Mouse (Mus musculus) limb, embryonic 13.5 days (tissue): Measurements from ENCODE around the gene Gm6176. TPM values are rescaled to one million over a fixed set of nuclear protein-coding genes. Genes with fewer than 3 reads are reported as not detected.
"Not testable (repeated sequence)": the region's sequence is repeated elsewhere in the genome, so short reads cannot be mapped to it uniquely, and the experiment has no call there.

ENCODE experiments used
- ATAC-seq: fragments of 200-750 bp; cut with Nextera tagmentation; 2 replicates; pipeline ENCODE4 v1.8.0; 2017; ENCODE audit warnings: low read depth, moderate number of reproducible peaks, moderate TSS enrichment; ENCODE audit not compliant: low FRiP score
- H3K27ac ChIP-seq: fragments of 300-500 bp; sonication (generic); 2 replicates; pipeline ENCODE4 v1.5.1; 2015; ENCODE audit warnings: inconsistent platforms, mild to moderate bottlenecking, moderate library complexity
- H3K27me3 ChIP-seq: fragments of 300-500 bp; sonication (generic); 2 replicates; pipeline ENCODE4 v1.6.1; 2015; ENCODE audit warnings: mild to moderate bottlenecking, inconsistent platforms
- H3K36me3 ChIP-seq: fragments of 300-500 bp; sonication (generic); 2 replicates; pipeline ENCODE4 v1.6.1; 2015; ENCODE audit warnings: inconsistent platforms, mild to moderate bottlenecking, moderate library complexity
- H3K4me1 ChIP-seq: fragments of 300-500 bp; sonication (generic); 2 replicates; pipeline ENCODE4 v1.6.1; 2015; ENCODE audit warnings: inconsistent platforms
- H3K4me2 ChIP-seq: fragments of 300-500 bp; sonication (generic); replicated peaks from 2 replicates; pipeline ENCODE4 v1.6.1; 2015; ENCODE audit warnings: inconsistent platforms, mild to moderate bottlenecking, moderate library complexity
- H3K4me3 ChIP-seq: fragments of 300-500 bp; sonication (generic); 2 replicates; pipeline ENCODE4 v1.5.1; 2015; ENCODE audit warnings: moderate library complexity, mild to moderate bottlenecking, inconsistent platforms
- H3K9ac ChIP-seq: fragments of 300-500 bp; sonication (generic); 2 replicates; pipeline ENCODE4 v1.6.1; 2015; ENCODE audit warnings: mild to moderate bottlenecking, inconsistent platforms
- H3K9me3 ChIP-seq: fragments of 300-500 bp; sonication (generic); 2 replicates; pipeline ENCODE4 v1.6.1; 2016; ENCODE audit warnings: inconsistent platforms
- WGBS: fragments of 180-500 bp; shearing (Covaris S2); methylation state at CpG from one replicate; pipeline ENCODE4 v1.1.7; 2015; 5-methylcytosine and 5-hydroxymethylcytosine counted together
- polyA plus RNA-seq: library from polyadenylated mRNA; unstranded; fragments of >200 nt; fragmentation: Nextera tagmentation; extraction: Ambion mirVana; gene quantifications from 2 replicates; pipeline ENCODE4 v1.2.1, GENCODE M21; 2015

The Gm6176 gene
- not detected in 2 replicates for polyA plus RNA-seq

GRCm38 (mm10) chr7:22056205-22056604 is at the start of gene Gm6176:
Gene Gm6176, minus strand, starts transcription at chr7:22056305.
- not testable (repeated sequence) for H3K4me2 ChIP-seq, H3K9ac ChIP-seq, H3K4me1 ChIP-seq, H3K27me3 ChIP-seq, ATAC-seq, H3K4me3 ChIP-seq, H3K27ac ChIP-seq, H3K36me3 ChIP-seq, H3K9me3 ChIP-seq
- no CpG with 5 or more reads among the region's 1 CpGs for WGBS

GRCm38 (mm10) chr7:22068757-22069156 is 12.7 kb upstream of the Gm6176 start, which contains the start of gene Vmn1r139:
Gene Vmn1r139, plus strand, starts transcription at chr7:22069057.
- H3K27me3 ChIP-seq, H3K9ac ChIP-seq, H3K4me1 ChIP-seq, H3K36me3 ChIP-seq, H3K4me2 ChIP-seq, ATAC-seq, H3K4me3 ChIP-seq, H3K9me3 ChIP-seq, H3K27ac ChIP-seq: not testable (repeated sequence)
- no CpG with 5 or more reads among the region's 7 CpGs for whole genome bisulfite sequencing

GRCm38 (mm10) chr7:22028797-22029196 is 27.3 kb downstream of the Gm6176 start, which contains the start of gene Vmn1r138:
Gene Vmn1r138, minus strand, starts transcription at chr7:22028897.
- H3K27me3 ChIP-seq, H3K36me3 ChIP-seq, H3K9me3 ChIP-seq, ATAC-seq, H3K4me1 ChIP-seq, H3K27ac ChIP-seq, H3K4me3 ChIP-seq, H3K4me2 ChIP-seq, H3K9ac ChIP-seq: not testable (repeated sequence)
- no CpG with 5 or more reads among the region's 2 CpGs for WGBS

Other genes starting within 250 kb of the Gm6176 start
- gene Vmn1r135, start 224.0 kb downstream of the Gm6176 start, polyA plus RNA-seq = not detected in 2 replicates
- not detected in 2 replicates for gene Gm5725, start 212.0 kb downstream of the Gm6176 start, polyA plus RNA-seq
- gene Gm5891, start 135.0 kb downstream of the Gm6176 start, polyA plus RNA-seq = not detected in 2 replicates
- gene Vmn1r137, start 61.7 kb downstream of the Gm6176 start, polyA plus RNA-seq = not detected in 2 replicates
- gene Vmn1r138, start 27.4 kb downstream of the Gm6176 start, polyA plus RNA-seq = not detected in 2 replicates
- gene Vmn1r139, start 12.8 kb upstream of the Gm6176 start, polyA plus RNA-seq = not detected in 2 replicates
- gene Gm16451, start 61.9 kb upstream of the Gm6176 start, polyA plus RNA-seq = not detected in 2 replicates
- not detected in 2 replicates for gene Gm10666, start 78.4 kb upstream of the Gm6176 start, polyA plus RNA-seq
- not detected in 2 replicates for gene Vmn1r142, start 107.7 kb upstream of the Gm6176 start, polyA plus RNA-seq
- not detected in 2 replicates for gene Vmn1r143, start 133.1 kb upstream of the Gm6176 start, polyA plus RNA-seq
- gene Gm8653, start 145.0 kb upstream of the Gm6176 start, polyA plus RNA-seq = not detected in 2 replicates
- gene Gm8453, start 173.2 kb upstream of the Gm6176 start, polyA plus RNA-seq = not detected in 2 replicates